Mouse (Mus musculus): Measurements from ENCODE around the gene Clca1. TPM values are rescaled to one million over a fixed set of nuclear protein-coding genes. Genes with fewer than 3 reads are reported as not detected.

Gene Clca1
- polyA plus RNA-seq, 1 experiment from 2014 or later: not detected

DNA sequence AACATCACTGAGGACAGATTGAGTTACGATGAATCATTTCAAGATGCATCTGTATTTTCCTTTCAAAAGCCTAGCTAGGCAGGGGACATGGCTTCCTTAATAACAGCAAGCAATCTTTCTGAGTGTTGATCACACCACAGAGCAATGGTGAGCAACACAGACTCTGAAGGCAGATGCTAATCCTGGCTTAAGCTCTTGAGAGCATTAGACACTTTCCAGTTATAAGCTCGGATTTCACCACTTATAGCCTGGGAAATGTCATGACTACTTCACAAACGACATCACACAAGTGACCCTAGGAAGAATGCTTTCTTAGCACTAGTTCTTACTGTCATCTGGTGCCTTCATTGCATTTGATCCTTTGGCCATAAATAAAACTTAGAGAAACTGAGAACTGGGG is 4.5 kb downstream of the Clca1 start:
- Histone ChIP-seq H3K4me3 (ENCODE audit: low read depth, low read length) (no peak overlapping the region), H3K4me1 (ENCODE audit: control insufficient read depth, insufficient read depth, low read length) (no peaks in the 10 kb centered on the region), H3K9me3 (replicated peaks; ENCODE audit: control insufficient read depth, low read length) (no peaks in the 10 kb centered on the region), H3K27ac (replicated peaks; ENCODE audit: low read depth, low read length) (no peak overlapping the region), H3K27me3 (ENCODE audit: control insufficient read depth, insufficient read depth, low read length) (no peaks in the 10 kb centered on the region), H3K36me3 (replicated peaks; ENCODE audit: control insufficient read depth, insufficient read depth, low read depth, low read length) (no peaks in the 10 kb centered on the region), H3K9ac (replicated peaks; ENCODE audit: low read length) (no peak overlapping the region), H3K4me2 (ENCODE audit: low read depth, low read length) (no peak overlapping the region)
- ATAC-seq (replicated peaks; ENCODE audit: insufficient number of reproducible peaks, low FRiP score, low TSS enrichment, low read depth) (no peak), DNase-seq (ENCODE audit: low spot score) (no peak)
- WGBS: 65% methylated on average over 3 of the region's 3 CpGs

DNA sequence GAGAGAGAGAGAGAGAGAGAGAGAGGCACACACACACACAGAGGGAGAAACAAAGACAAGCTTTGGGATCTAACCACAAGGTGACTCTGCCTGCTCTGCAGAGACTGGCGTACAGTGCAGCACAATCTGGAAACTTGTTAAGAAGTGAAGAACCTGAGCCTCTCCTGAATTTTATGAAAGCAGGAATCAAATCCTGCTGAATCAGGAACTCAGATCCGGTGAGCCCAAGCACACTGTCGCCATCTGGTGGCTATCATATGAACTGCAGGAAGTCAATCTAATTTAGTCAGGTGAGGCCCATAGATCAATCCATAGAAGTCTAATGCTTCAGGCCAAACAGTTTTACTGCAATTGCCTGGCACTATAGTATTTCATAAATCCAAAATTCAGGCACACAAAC is 5.8 kb downstream of the Clca1 start:
- WGBS: 30% methylated on average over 3 of the region's 3 CpGs
- ATAC-seq (replicated peaks; ENCODE audit: insufficient number of reproducible peaks, low FRiP score, low TSS enrichment, low read depth): no peak

DNA sequence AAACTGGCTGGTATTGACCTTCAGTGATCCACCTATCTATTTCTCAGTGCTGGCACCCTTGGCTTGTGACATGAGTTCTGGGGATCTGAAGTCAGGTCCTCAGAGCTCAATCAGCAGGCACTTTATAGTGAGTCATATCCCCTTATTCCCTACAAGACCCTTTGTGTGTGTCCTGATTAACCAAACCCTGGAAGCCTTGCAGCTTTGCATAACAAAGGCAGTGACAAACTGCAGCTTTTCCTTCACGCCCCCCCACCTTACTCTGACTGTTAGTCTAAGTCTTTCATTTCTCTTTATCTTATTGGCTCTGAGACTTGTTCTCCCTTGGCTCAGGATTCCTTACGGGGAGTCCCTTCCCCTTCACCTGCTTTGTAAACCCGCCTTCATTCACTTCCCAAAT is 14.8 kb downstream of the Clca1 start:
- Histone ChIP-seq H3K4me3 (ENCODE audit: low read depth, low read length) (no peak overlapping the region), H3K4me2 (ENCODE audit: low read depth, low read length) (no peak overlapping the region), H3K36me3 (replicated peaks; ENCODE audit: control insufficient read depth, insufficient read depth, low read depth, low read length) (no peaks in the 10 kb centered on the region), H3K4me1 (ENCODE audit: control insufficient read depth, insufficient read depth, low read length) (no peaks in the 10 kb centered on the region), H3K27me3 (ENCODE audit: control insufficient read depth, insufficient read depth, low read length) (no peaks in the 10 kb centered on the region), H3K27ac (replicated peaks; ENCODE audit: low read depth, low read length) (no peak overlapping the region), H3K9ac (replicated peaks; ENCODE audit: low read length) (no peak overlapping the region), H3K9me3 (replicated peaks; ENCODE audit: control insufficient read depth, low read length) (no peaks in the 10 kb centered on the region)
- ATAC-seq (replicated peaks; ENCODE audit: insufficient number of reproducible peaks, low FRiP score, low TSS enrichment, low read depth) (no peak), DNase-seq (ENCODE audit: low spot score) (no peak)
- 71% methylated on average over 3 of the region's 3 CpGs for WGBS

More for the DNA sequence above, 5.8 kb downstream of the Clca1 start:
- Histone ChIP-seq H3K4me3 (ENCODE audit: low read depth, low read length) (no peak overlapping the region), H3K27ac (replicated peaks; ENCODE audit: low read depth, low read length) (no peak overlapping the region), H3K4me1 (ENCODE audit: control insufficient read depth, insufficient read depth, low read length) (no peaks in the 10 kb centered on the region), H3K9me3 (replicated peaks; ENCODE audit: control insufficient read depth, low read length) (no peaks in the 10 kb centered on the region), H3K27me3 (ENCODE audit: control insufficient read depth, insufficient read depth, low read length) (no peaks in the 10 kb centered on the region), H3K9ac (replicated peaks; ENCODE audit: low read length) (no peak overlapping the region), H3K4me2 (ENCODE audit: low read depth, low read length) (no peak overlapping the region), H3K36me3 (replicated peaks; ENCODE audit: control insufficient read depth, insufficient read depth, low read depth, low read length) (no peaks in the 10 kb centered on the region)
- DNase-seq (ENCODE audit: low spot score): peak; percentile 72

DNA sequence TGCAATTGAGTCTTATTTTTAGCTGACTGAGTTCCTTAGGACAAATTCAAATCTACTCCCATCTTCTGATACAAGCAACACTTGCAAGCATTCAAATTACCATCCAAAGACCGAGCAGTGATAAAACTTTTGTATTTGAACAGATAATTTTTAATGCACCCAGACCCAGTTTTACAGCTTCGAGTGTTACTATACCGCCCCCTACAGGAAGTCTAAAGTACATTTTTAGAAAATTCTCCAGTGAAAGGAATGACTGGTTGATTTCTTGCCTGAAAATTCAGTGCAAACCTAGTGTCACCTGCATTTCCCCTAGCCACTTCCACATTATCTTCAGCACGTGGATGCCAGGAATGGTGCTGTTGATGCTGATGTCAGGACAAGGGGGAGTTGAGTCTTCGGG is 28.2 kb downstream of the Clca1 start:
- Histone ChIP-seq H3K4me3 (ENCODE audit: low read depth, low read length) (no peak overlapping the region), H3K36me3 (replicated peaks; ENCODE audit: control insufficient read depth, insufficient read depth, low read depth, low read length) (no peaks in the 10 kb centered on the region), H3K27me3 (ENCODE audit: control insufficient read depth, insufficient read depth, low read length) (no peaks in the 10 kb centered on the region), H3K4me1 (ENCODE audit: control insufficient read depth, insufficient read depth, low read length) (no peaks in the 10 kb centered on the region), H3K9ac (replicated peaks; ENCODE audit: low read length) (no peak overlapping the region), H3K9me3 (replicated peaks; ENCODE audit: control insufficient read depth, low read length) (no peaks in the 10 kb centered on the region), H3K4me2 (ENCODE audit: low read depth, low read length) (no peak overlapping the region), H3K27ac (replicated peaks; ENCODE audit: low read depth, low read length) (no peak overlapping the region)
- DNase-seq (ENCODE audit: low spot score): peak; percentile 31
- WGBS: 34% methylated on average over 5 of the region's 5 CpGs
- ATAC-seq (replicated peaks; ENCODE audit: insufficient number of reproducible peaks, low FRiP score, low TSS enrichment, low read depth): no peak

DNA sequence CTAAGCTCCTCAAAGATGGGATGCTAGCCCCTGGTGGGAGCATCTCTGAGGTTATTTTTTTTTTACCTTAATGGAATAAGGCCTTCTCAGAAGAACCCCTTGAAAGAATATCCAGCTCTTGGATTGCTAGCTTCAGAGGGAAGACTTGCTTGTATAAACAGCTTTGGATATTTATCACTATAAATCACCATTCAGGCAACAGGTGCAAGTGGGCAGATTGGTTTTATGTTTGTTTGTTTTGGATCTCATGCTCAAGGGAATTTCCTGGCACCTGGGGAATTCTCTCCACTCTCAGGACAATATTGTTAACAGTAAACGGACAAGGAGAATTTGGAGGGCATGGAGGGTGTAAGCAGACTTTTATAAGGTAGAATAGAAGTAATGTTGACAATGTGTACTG is 31.7 kb downstream of the Clca1 start:
- H3K27ac ChIP-seq (replicated peaks; ENCODE audit: low read depth, low read length): no peak overlapping the region
- H3K36me3 ChIP-seq (replicated peaks; ENCODE audit: control insufficient read depth, insufficient read depth, low read depth, low read length): no peaks in the 10 kb centered on the region
- no peaks in the 10 kb centered on the region for H3K27me3 ChIP-seq (ENCODE audit: control insufficient read depth, insufficient read depth, low read length)
- no peaks in the 10 kb centered on the region for H3K9me3 ChIP-seq (replicated peaks; ENCODE audit: control insufficient read depth, low read length)
- no peak overlapping the region for H3K9ac ChIP-seq (replicated peaks; ENCODE audit: low read length)
- H3K4me1 ChIP-seq (ENCODE audit: control insufficient read depth, insufficient read depth, low read length): no peaks in the 10 kb centered on the region
- H3K4me2 ChIP-seq (ENCODE audit: low read depth, low read length): no peak overlapping the region
- no peak overlapping the region for H3K4me3 ChIP-seq (ENCODE audit: low read depth, low read length)
- no peak for DNase-seq (ENCODE audit: low spot score)
- no peak for ATAC-seq (replicated peaks; ENCODE audit: insufficient number of reproducible peaks, low FRiP score, low TSS enrichment, low read depth)
- 50% methylated on average over 1 of the region's 1 CpGs for WGBS

DNA sequence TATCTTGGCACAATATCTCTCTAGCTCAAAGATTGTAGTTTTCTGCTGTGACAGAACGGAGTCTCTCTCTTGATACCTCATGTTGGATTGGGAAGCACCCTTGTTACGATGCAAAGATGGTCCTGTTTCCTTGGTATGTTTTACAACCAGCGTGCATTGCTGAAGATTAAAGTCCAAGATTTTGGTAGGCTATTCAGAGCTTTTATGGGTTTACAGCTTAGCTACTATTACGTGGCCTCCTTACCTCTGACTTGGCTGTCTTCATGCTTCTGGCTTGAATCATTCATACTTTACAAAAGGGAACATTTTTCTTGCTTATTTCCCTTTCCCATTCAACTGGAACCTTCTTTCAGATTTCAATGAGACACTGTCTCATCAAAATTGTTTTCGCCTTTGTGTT is 39.5 kb downstream of the Clca1 start:
- Histone ChIP-seq H3K9ac (replicated peaks; ENCODE audit: low read length) (no peak overlapping the region), H3K36me3 (replicated peaks; ENCODE audit: control insufficient read depth, insufficient read depth, low read depth, low read length) (no peaks in the 10 kb centered on the region), H3K9me3 (replicated peaks; ENCODE audit: control insufficient read depth, low read length) (no peaks in the 10 kb centered on the region), H3K4me2 (ENCODE audit: low read depth, low read length) (no peak overlapping the region), H3K27me3 (ENCODE audit: control insufficient read depth, insufficient read depth, low read length) (no peaks in the 10 kb centered on the region), H3K27ac (replicated peaks; ENCODE audit: low read depth, low read length) (no peak overlapping the region), H3K4me3 (ENCODE audit: low read depth, low read length) (no peak overlapping the region), H3K4me1 (ENCODE audit: control insufficient read depth, insufficient read depth, low read length) (no peaks in the 10 kb centered on the region)
- ATAC-seq (replicated peaks; ENCODE audit: insufficient number of reproducible peaks, low FRiP score, low TSS enrichment, low read depth) (no peak), DNase-seq (ENCODE audit: low spot score) (no peak)
- 89% methylated on average over 5 of the region's 5 CpGs for WGBS

DNA sequence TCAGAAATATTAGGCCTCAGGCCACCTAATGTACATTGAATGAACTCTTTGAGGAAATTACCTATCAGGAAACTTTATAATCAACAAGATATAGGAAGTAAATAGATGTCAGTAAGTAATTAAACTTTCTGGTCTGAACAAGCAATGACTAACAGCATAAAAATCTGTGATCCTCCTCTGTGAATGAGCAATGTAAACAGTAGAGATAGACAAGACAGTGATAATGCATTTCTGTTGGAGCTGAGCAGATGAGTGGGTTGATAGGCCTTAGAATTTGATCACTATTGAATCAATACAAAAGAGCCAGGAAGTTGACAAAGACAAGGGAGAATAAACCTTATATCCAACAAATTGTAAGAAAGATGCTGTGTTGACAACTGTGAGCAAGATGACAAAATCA is 40.0 kb downstream of the Clca1 start:
- H3K4me3 ChIP-seq (ENCODE audit: low read depth, low read length): no peak overlapping the region
- H3K36me3 ChIP-seq (replicated peaks; ENCODE audit: control insufficient read depth, insufficient read depth, low read depth, low read length): no peaks in the 10 kb centered on the region
- H3K9me3 ChIP-seq (replicated peaks; ENCODE audit: control insufficient read depth, low read length): no peaks in the 10 kb centered on the region
- no peak overlapping the region for H3K4me2 ChIP-seq (ENCODE audit: low read depth, low read length)
- DNase-seq (ENCODE audit: low spot score): no peak
- H3K9ac ChIP-seq (replicated peaks; ENCODE audit: low read length): no peak overlapping the region
- H3K4me1 ChIP-seq (ENCODE audit: control insufficient read depth, insufficient read depth, low read length): no peaks in the 10 kb centered on the region
- H3K27me3 ChIP-seq (ENCODE audit: control insufficient read depth, insufficient read depth, low read length): no peaks in the 10 kb centered on the region
- no peak overlapping the region for H3K27ac ChIP-seq (replicated peaks; ENCODE audit: low read depth, low read length)
- ATAC-seq (replicated peaks; ENCODE audit: insufficient number of reproducible peaks, low FRiP score, low TSS enrichment, low read depth): no peak

DNA sequence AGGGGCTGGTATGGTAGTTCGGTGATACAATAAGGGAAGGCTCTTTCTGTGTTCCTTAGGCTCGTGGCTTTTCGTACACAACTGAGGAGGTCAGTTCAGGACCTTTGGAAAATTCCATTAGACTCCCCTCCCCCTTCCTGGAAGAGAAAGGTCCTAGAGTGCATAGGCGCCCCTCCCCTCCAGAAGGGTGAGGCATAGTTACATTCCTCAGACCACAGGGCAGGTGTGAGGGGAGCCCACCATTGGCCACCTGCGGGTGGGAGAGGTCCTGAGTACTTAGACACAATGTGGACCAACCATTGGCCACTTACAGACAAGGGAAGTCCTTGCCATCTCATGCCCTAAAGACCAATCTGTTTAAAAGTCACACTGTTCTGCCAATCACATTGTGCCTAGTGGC is 46.7 kb downstream of the Clca1 start:
- no peak overlapping the region for H3K4me2 ChIP-seq (ENCODE audit: low read depth, low read length)
- no peaks in the 10 kb centered on the region for H3K36me3 ChIP-seq (replicated peaks; ENCODE audit: control insufficient read depth, insufficient read depth, low read depth, low read length)
- H3K4me1 ChIP-seq (ENCODE audit: control insufficient read depth, insufficient read depth, low read length): no peaks in the 10 kb centered on the region
- H3K4me3 ChIP-seq (ENCODE audit: low read depth, low read length): no peak overlapping the region
- H3K9me3 ChIP-seq (replicated peaks; ENCODE audit: control insufficient read depth, low read length): no peaks in the 10 kb centered on the region
- no peaks in the 10 kb centered on the region for H3K27me3 ChIP-seq (ENCODE audit: control insufficient read depth, insufficient read depth, low read length)
- H3K27ac ChIP-seq (replicated peaks; ENCODE audit: low read depth, low read length): no peak overlapping the region
- no peak overlapping the region for H3K9ac ChIP-seq (replicated peaks; ENCODE audit: low read length)
- DNase-seq (ENCODE audit: low spot score) (no peak), ATAC-seq (replicated peaks; ENCODE audit: insufficient number of reproducible peaks, low FRiP score, low TSS enrichment, low read depth) (no peak)
- WGBS: 69% methylated on average over 5 of the region's 5 CpGs

DNA sequence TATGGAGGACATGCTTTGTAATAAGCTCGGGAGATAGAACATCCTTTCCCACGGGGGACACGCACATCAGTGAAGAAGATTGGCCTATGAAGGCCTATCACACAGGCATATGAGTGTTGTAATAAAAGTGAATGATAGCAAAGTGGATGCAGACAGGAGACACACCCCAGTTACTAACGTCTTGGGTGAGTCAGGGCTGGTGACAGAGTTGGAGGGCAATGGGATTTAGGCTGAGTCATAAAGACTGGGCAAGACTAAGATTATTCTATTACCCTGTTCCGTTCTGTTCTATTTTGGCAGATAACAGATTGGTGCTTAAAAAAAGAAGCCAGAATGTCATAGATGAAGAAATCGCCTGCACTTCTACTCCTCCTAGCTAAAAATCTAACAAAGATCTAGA is 52.0 kb downstream of the Clca1 start:
- Histone ChIP-seq H3K4me3 (ENCODE audit: low read depth, low read length) (no peak overlapping the region), H3K4me1 (ENCODE audit: control insufficient read depth, insufficient read depth, low read length) (no peaks in the 10 kb centered on the region), H3K9ac (replicated peaks; ENCODE audit: low read length) (no peak overlapping the region), H3K27me3 (ENCODE audit: control insufficient read depth, insufficient read depth, low read length) (no peaks in the 10 kb centered on the region), H3K36me3 (replicated peaks; ENCODE audit: control insufficient read depth, insufficient read depth, low read depth, low read length) (no peaks in the 10 kb centered on the region), H3K4me2 (ENCODE audit: low read depth, low read length) (no peak overlapping the region), H3K27ac (replicated peaks; ENCODE audit: low read depth, low read length) (no peak overlapping the region), H3K9me3 (replicated peaks; ENCODE audit: control insufficient read depth, low read length) (no peaks in the 10 kb centered on the region)
- DNase-seq (ENCODE audit: low spot score): no peak
- 90% methylated on average over 6 of the region's 6 CpGs for WGBS
- no peak for ATAC-seq (replicated peaks; ENCODE audit: insufficient number of reproducible peaks, low FRiP score, low TSS enrichment, low read depth)

Data from embryonic facial prominence, embryonic 11.5 days (tissue).